Mouse (Mus musculus): Measurements from ENCODE around the gene Retreg3. TPM values are rescaled to one million over a fixed set of nuclear protein-coding genes. Genes with fewer than 3 reads are reported as not detected.

The Retreg3 gene
- 78.0 TPM for total RNA-seq (2023)

DNA sequence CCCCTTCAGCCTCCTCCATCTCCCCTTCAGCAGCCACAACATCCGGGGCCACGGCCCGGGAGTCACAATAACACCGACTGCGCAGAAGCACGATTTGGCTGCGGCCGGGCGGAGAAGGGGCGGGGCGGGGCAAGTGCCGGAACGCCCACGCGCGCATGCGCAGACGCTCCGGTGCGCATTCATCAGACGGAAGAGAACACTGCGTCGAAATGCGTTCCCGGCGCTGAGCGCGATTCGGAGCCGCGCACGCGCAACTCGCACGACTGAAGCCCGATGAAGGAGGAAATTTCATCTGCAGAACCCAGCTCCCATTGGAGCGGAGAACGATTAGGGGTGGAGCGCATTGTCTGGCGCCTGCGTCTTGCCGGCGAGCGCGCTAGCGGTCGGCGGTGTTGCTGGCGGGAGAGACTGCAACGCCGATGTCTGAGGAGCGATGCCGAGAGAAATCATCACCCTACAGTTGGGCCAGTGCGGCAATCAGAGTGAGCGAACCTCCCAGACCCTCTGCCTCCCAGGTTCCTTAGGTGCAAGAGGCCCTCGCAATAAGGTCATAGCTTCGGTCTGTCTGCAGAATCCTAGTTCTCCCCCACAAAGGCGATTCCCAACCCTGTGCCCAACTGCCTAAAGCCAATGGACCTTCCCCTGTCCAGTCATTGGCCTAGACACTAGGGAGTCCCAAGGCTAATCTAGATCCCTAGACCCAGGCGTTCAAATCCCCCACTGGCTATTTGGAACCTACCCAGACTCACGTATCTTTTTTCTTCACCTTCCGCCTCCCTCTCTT is at the start of gene Retreg3, which contains the start of gene Tubg1:
Gene Retreg3 (minus strand): TSS at position 133 of the 784 bp plus-strand sequence.
Gene Tubg1 (plus strand): TSS at position 178 of the 784 bp plus-strand sequence.

DNA sequence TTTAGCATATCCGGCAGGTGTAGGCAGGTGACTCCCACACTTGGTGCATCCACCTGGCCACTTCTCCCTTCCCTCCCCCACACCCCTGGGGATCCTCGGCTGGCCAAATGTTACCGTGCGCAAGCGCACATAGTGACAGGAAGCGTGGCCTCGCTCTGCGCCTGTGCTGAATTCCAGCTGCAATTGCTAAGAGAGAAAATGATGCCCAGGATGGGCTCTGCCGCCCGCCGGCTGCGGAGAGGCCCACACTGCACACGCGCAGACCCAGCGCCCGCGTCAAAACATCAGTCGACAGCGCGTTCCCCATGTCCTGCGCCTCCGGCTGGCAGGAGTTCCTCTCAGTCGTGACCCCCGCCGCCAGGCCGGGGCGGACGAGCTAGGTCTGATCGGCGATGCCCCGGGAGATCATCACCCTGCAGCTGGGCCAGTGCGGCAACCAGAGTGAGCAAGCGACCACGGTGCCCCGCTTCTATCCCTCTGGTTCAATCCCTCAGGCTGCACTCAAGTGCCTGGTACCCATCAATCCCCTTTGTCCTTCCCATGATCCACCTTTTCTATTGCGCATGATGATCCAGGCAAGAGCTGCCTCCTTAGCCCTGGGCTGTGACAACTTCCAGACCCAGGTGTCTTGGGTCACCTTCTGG is 36.2 kb upstream of the Retreg3 start, which contains the start of gene Tubg2:
Gene Tubg2 (plus strand): TSS at position 180 of the 644 bp plus-strand sequence.

DNA sequence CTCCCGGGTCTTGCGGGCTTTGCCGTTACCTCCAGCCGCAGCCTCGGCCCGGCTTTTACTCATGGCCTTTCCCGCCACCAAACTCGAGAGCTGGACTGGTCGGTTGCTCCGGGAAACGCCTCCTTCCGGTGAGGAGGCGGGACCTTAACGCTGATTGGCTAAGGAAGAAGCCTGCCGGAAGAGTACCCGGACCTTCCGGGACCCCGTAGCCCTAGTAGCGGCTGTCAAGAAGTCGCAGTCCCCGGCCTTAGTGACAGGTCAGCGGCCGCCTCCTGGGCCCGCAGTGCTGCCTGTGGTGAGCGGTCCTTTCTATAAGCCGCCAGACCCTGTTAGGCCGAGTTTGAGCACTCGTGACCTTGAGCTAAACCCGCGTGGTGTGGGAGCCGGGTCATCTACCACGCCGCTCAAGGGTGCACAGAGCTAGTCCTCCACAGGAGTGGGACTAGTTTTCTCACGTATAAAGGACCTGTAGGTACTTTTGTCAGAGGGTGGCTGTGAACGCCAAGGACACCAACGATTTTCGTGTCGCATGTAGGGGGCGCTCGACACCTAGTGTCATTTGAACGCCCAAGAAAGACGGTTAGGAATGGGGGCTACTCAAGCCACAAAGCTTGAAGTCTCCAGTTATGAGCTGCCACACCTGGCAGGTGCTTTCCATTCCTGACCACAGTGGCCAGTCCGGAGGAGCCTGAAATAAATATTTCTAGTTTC is 24.2 kb downstream of the Retreg3 start, which contains the start of gene Psmc3ip:
Gene Psmc3ip (minus strand): TSS at position 123 of the 711 bp plus-strand sequence.

DNA sequence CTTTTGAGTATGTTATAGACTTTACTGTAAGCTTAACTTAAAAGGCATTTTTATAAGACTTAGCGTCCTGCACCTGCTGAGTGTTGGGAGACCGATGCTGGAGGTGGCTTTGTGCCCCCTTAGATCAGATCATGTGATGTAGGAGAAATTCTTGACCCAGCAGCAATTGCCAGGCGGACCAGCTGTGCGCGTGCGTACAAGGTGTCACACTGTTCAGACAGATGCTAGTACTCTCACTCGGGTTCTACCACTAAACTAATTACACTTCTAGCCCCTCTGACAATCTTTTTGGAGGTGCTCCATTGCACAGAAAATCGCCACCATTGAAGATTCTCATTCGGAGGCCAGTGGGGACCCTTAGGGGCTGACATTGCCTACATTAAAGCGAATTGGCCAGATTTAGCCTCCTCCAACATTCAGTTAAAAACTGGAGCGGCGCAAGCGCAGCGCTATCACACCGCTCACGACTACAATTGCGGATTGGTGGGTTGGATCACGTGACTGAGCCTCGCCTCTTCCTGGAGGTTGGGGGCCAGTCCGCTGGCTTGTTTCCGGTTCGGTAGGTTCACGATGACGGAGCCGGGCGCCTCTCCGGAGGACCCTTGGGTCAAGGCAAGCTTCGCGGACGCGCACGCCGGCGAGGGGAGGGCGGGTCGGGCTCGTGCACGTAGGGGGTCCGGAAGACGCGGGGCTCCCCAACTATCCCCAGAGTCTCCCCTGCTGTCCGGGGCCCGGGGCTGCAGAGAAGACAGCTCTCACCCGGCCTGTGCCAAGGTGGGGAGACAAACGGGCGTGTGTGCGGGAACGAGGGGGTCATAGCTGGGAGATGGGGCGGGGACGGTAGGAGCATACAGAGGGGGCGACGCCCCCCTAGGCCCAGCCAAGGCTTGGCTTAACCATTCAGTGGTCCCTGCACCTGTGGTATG is 32.7 kb downstream of the Retreg3 start, which contains the start of gene Mlx:
Gene Mlx (plus strand): TSS at position 522 of the 926 bp plus-strand sequence.

DNA sequence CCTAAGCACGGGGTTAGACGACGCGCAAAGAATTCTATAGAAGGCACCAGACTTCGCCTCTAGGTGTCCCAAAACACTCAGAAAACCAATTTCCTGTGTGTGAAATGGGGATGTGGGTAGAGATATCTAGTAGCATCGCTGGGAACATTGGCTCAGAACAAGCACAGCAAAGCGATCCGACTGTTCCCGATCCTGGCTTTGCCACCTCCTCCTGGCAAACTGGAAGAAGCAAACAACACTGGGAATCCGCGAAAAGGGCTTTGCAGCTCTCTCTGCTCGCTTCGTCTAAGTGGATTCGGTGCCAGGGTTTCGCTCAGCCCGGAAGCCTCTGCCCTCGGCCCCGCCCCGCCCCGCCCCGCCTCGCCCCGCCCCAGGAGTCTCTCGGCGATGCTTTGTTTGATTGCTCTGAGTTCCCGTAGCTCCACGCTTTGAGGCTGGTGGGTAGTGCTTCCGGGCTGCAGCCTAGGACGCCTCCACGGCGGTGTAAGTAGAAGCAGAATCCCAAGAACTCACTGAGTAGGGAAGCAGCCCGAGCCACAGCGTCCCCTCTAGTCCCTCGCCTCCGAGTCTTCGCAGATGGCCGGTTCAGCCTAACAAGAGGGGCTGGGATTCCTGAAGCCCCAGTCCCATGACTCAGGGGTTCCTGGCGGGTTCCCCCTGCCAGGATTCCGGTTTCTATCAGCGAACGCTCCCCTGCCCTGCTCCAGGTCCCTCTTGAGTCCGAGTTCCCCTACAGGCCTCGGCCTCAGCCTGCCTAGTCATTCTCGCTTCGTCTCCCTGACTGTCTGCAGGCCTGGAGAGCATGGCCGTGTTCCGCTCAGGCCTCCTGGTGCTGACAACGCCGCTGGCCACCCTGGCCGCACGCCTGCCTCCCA is 37.2 kb downstream of the Retreg3 start, which contains the start of gene Coasy:
Gene Coasy (plus strand): TSS at position 358 of the 875 bp plus-strand sequence.

DNA sequence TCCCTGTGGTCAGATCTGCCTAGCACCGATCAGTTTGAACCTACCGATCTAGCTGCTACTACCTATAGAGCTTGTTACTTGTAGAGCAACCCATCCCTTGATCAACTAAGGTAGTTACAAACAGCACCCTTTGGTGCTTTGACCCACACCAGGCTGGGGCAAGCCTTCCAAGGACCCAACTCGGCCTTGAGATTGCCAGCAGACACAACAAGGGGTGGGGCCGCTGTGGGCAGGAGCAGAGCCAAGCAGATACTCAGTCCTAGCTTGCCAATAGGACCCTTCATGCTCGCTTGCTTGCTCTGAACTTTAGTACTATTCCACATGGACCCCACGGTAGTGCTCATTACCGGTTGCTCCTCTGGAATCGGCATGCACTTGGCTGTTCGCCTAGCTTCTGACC is 41.6 kb downstream of the Retreg3 start, which contains the start of gene Hsd17b1:
Gene Hsd17b1 (plus strand): TSS at position 291 of the 400 bp plus-strand sequence.

DNA sequence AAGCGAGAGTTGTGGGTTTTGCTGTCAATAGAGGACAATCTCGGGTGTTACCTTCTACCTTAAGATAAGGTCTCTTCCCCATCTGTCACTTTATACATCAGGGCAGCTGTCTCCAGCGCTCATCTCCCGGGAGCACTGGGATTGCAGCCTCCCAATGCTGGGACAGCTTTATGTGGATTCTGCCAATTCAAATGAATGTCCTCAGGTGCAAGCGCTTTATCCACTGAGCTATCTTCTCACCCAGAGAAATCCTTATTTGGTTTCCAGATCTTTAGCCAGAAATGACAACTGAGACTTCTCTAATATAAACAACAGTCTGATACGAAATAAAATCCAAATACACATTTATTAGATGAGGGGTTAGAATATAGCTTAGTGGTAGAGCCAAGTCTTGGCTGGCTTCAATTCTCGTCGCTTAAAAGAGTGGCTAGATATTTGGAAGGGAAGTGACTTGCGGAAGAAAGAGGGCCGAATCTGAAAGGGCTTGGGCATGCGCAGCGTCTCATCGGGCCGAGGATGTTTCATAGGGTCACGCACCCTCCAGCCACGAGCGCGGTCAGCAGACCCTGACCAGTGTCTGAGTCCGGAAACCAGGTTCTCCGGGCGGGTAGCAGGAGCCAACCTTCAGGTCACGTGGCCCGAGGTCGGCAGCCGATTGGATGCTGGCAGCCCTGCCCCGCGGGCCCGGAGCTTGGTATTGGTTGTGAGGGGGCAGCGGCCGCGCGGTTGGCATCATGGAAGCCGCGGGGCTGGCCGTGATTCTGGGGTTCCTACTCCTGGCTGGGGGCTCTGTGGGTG is 50.1 kb downstream of the Retreg3 start, which contains the start of gene Naglu:
Gene Naglu (plus strand): TSS at position 622 of the 798 bp plus-strand sequence.

Other genes starting within 250 kb of the Retreg3 start
- 380 TPM for gene Stat3, start 180.4 kb downstream of the Retreg3 start, total RNA-seq (2023)
- 0.15 TPM for gene Cavin1, start 149.0 kb downstream of the Retreg3 start, total RNA-seq (2023)
- gene Atp6v0a1, start 110.4 kb downstream of the Retreg3 start, total RNA-seq (2023) = 7.9 TPM
- gene Naglu, start 49.9 kb downstream of the Retreg3 start, total RNA-seq (2023) = 10.0 TPM
- not detected for gene Hsd17b1, start 41.5 kb downstream of the Retreg3 start, total RNA-seq (2023)
- gene Coasy, start 37.3 kb downstream of the Retreg3 start, total RNA-seq (2023) = 11.0 TPM
- 31.3 TPM for gene Mlx, start 32.6 kb downstream of the Retreg3 start, total RNA-seq (2023)
- gene Psmc3ip, start 24.5 kb downstream of the Retreg3 start, total RNA-seq (2023) = 1.8 TPM
- 12.4 TPM for gene Tubg1, start within 50 bp of the Retreg3 start, total RNA-seq (2023)
- gene Tubg2, start 36.0 kb upstream of the Retreg3 start, total RNA-seq (2023) = 1.7 TPM
- 0.32 TPM for gene Cntnap1, start 50.6 kb upstream of the Retreg3 start, total RNA-seq (2023)
- 0.35 TPM for gene Plekhh3, start 51.5 kb upstream of the Retreg3 start, total RNA-seq (2023)
- gene Ccr10, start 55.5 kb upstream of the Retreg3 start, total RNA-seq (2023) = not detected
- 72.5 TPM for gene Ezh1, start 106.6 kb upstream of the Retreg3 start, total RNA-seq (2023)
- not detected for gene Ramp2, start 126.1 kb upstream of the Retreg3 start, total RNA-seq (2023)
- gene Vps25, start 133.8 kb upstream of the Retreg3 start, total RNA-seq (2023) = 73.4 TPM
- 1.8 TPM for gene Wnk4, start 140.7 kb upstream of the Retreg3 start, total RNA-seq (2023)
- not detected for gene Cntd1, start 159.1 kb upstream of the Retreg3 start, total RNA-seq (2023)
- gene Coa3, start 159.2 kb upstream of the Retreg3 start, total RNA-seq (2023) = 21.3 TPM
- gene Becn1, start 182.4 kb upstream of the Retreg3 start, total RNA-seq (2023) = 178 TPM
- 124 TPM for gene Psme3, start 196.3 kb upstream of the Retreg3 start, total RNA-seq (2023)
- 17.0 TPM for gene Aoc2, start 205.2 kb upstream of the Retreg3 start, total RNA-seq (2023)
- gene Aoc3, start 210.7 kb upstream of the Retreg3 start, total RNA-seq (2023) = 1.00 TPM
- gene G6pc, start 247.7 kb upstream of the Retreg3 start, total RNA-seq (2023) = not detected